In genomic region chr2:27666719-27667118, GRCm38 (mm10) we compare ENCODE assay signal across 13 mouse cellular contexts. TPM values are rescaled to one million over a fixed set of nuclear protein-coding genes. Genes with fewer than 3 reads are reported as not detected.
DNase-seq lines count a peak whose midpoint lies in the region; ATAC-seq and TF ChIP-seq lines count a peak whose summit lies in the region.
"Had no signal": no experiment of that assay in that cellular context is flagged by ENCODE, and none has a peak within 500 bp of the region (broad histone marks: within the 10 kb centered on the region; RNA-seq: fewer than 3 reads in every experiment).

No protein-coding gene starts in this region.

- H3K27me3 ChIP-seq in lung, embryonic 14.5 days (ENCODE audit: insufficient read depth, low read length) = no peaks in the 10 kb centered on the region
- H3K27me3 ChIP-seq in hindbrain, embryonic 16.5 days (replicated peaks; ENCODE audit: control insufficient read depth, insufficient read depth, low read length) = no peaks in the 10 kb centered on the region

- H3K4me3 ChIP-seq in lung, embryonic 14.5 days (ENCODE audit: low read depth, low read length) = no peak overlapping the region
- no peak overlapping the region for H3K4me3 ChIP-seq in hindbrain, embryonic 16.5 days (ENCODE audit: low read length)
- no peak overlapping the region for H3K4me3 ChIP-seq in layer of hippocampus, adult 2 months
- H3K4me3 ChIP-seq: megakaryocyte, embryonic 14.5 days had no signal

- no peak for TF ChIP-seq CTCF in lung, embryonic 14.5 days (IDR thresholded peaks at IDR 0.05; ENCODE audit: low read depth)
- no peak for TF ChIP-seq CTCF in layer of hippocampus, adult 2 months (conservative IDR thresholded peaks at IDR 0.05)

- no peaks in the 10 kb centered on the region for H3K9me3 ChIP-seq in lung, embryonic 14.5 days (ENCODE audit: low read depth, low read length)
- no peaks in the 10 kb centered on the region for H3K9me3 ChIP-seq in hindbrain, embryonic 16.5 days (ENCODE audit: control insufficient read depth, low read length)

- H3K36me3 ChIP-seq in lung, embryonic 14.5 days (ENCODE audit: insufficient read depth) = no peaks in the 10 kb centered on the region
- no peaks in the 10 kb centered on the region for H3K36me3 ChIP-seq in hindbrain, embryonic 16.5 days (ENCODE audit: control insufficient read depth, insufficient read depth, low read length)

- 44% methylated on average over 4 of the region's 4 CpGs for WGBS in lung, embryonic 14.5 days
- WGBS in hindbrain, embryonic 16.5 days = 48% methylated on average over 4 of the region's 4 CpGs

- H3K4me1 ChIP-seq in lung, embryonic 14.5 days (ENCODE audit: insufficient read depth) = peaks cover 20% of the 10 kb centered on the region; the same call in 1 of the 2 replicates
- peaks cover 8% of the 10 kb centered on the region for H3K4me1 ChIP-seq in hindbrain, embryonic 16.5 days (ENCODE audit: control insufficient read depth, insufficient read depth, low read depth, low read length)

- no peak overlapping the region; the same call in 1 of the 2 replicates for H3K9ac ChIP-seq in lung, embryonic 14.5 days
- no peak overlapping the region for H3K9ac ChIP-seq in hindbrain, embryonic 16.5 days (ENCODE audit: low read depth, low read length)

- peak; percentile 21 for DNase-seq in embryo, embryonic 10 days (ENCODE audit: low spot score)
- no peak for DNase-seq in embryo, embryonic 9.5 days (ENCODE audit: extremely low spot score)
- peak; percentile 59 for DNase-seq in lung, embryonic 14.5 days
- DNase-seq in lung, postnatal 14 days = no peak
- peak; percentile 45 for DNase-seq in retina, postnatal 7 days (ENCODE audit: low read depth, low spot score)
- DNase-seq in layer of hippocampus, adult 2 months (ENCODE audit: low spot score in 2 of 2) = no peak
- no peak for DNase-seq in thymus, postnatal 25 days
- DNase-seq: cerebellum, adult 2 months; heart, postnatal 36 days; kidney, postnatal 25 days; right cerebral cortex, postnatal 25 days had no signal

- no peak overlapping the region for H3K4me2 ChIP-seq in lung, embryonic 14.5 days
- no peak overlapping the region for H3K4me2 ChIP-seq in hindbrain, embryonic 16.5 days (ENCODE audit: low read length)

- H3K27ac ChIP-seq in lung, embryonic 14.5 days (ENCODE audit: low read depth) = peak overlapping the region; percentile 46; the same call in 1 of the 2 replicates
- H3K27ac ChIP-seq in hindbrain, embryonic 16.5 days (ENCODE audit: low read depth, low read length) = no peak overlapping the region; the same call in 1 of the 2 replicates
- H3K27ac ChIP-seq in layer of hippocampus, adult 2 months = no peak overlapping the region

- peak; percentile 48 for ATAC-seq in lung, embryonic 14.5 days (ENCODE audit: insufficient read depth)
- peak; percentile 58; the same call in 1 of the 2 replicates for ATAC-seq in hindbrain, embryonic 16.5 days

RNA-seq across cellular contexts. Expression of gene Rxra, which starts 9.5 kb away (rescaled TPM):
- polyA plus RNA-seq in lung, embryonic 14.5 days (2014; fragmentation: Nextera tagmentation; extraction: Ambion mirVana) = 9.1 and 10.3 TPM in 2 replicates
- 3.4 and 4.0 TPM in 2 replicates for polyA plus RNA-seq in hindbrain, embryonic 16.5 days (2015; fragmentation: Nextera tagmentation; extraction: Ambion mirVana)
- 10 to 100 TPM; 26.9 to 29.5 TPM for total RNA-seq in layer of hippocampus, adult 2 months (2021)

Comparison
In these comparisons a context has a peak if more than half of its experiments do, and no peak if none do; other contexts are left out.
1. DNase-seq: peak in embryo, embryonic 10 days (single experiment), lung, embryonic 14.5 days (single experiment) and retina, postnatal 7 days (single experiment); none in embryo, embryonic 9.5 days (single experiment), lung, postnatal 14 days (single experiment), layer of hippocampus, adult 2 months (0 of 2) and thymus, postnatal 25 days (single experiment).